17 mouse cellular contexts compared by ENCODE assay signal in genomic region chr14:59705326-59706058, GRCm38 (mm10).
"Had no signal": no experiment of that assay in that cellular context is flagged by ENCODE, and none has a peak within 500 bp of the region (broad histone marks: within the 10 kb centered on the region; RNA-seq: fewer than 3 reads in every experiment).

No protein-coding gene starts in this region.

- H3K36me3 ChIP-seq: intestine, embryonic 15.5 days; midbrain, embryonic 12.5 days; neural tube, embryonic 13.5 days had no signal

- H3K27me3 ChIP-seq: intestine, embryonic 15.5 days; midbrain, embryonic 12.5 days; neural tube, embryonic 13.5 days had no signal

- H3K4me2 ChIP-seq: intestine, embryonic 15.5 days; midbrain, embryonic 12.5 days; neural tube, embryonic 13.5 days had no signal

- DNase-seq: kidney, adult 18-20 months; kidney, postnatal 10 days; kidney, postnatal 4 days; layer of hippocampus, postnatal 36 days; liver; lung, adult 2 months; lung, postnatal 36 days; retina, postnatal 1 day; right cerebral cortex, postnatal 4 days; thymus, postnatal 4 days had no signal

- H3K9me3 ChIP-seq: intestine, embryonic 15.5 days; megakaryocyte, embryonic 14.5 days; midbrain, embryonic 12.5 days; neural tube, embryonic 13.5 days had no signal

- H3K9ac ChIP-seq: intestine, embryonic 15.5 days; liver, embryonic 14.5 days; midbrain, embryonic 12.5 days; neural tube, embryonic 13.5 days had no signal

- H3K27ac ChIP-seq: intestine, embryonic 15.5 days; liver, embryonic 14.5 days; midbrain, embryonic 12.5 days; neural tube, embryonic 13.5 days had no signal

- ATAC-seq: intestine, embryonic 15.5 days; lung, postnatal 0 days; midbrain, embryonic 16.5 days had no signal

- H3K4me3 ChIP-seq: intestine, embryonic 15.5 days; megakaryocyte, embryonic 14.5 days; midbrain, embryonic 12.5 days; neural tube, embryonic 13.5 days had no signal

- H3K4me1 ChIP-seq: megakaryocyte, embryonic 14.5 days had no signal
